Mouse (Mus musculus): ENCODE data around the gene Nr4a3.

GRCm38 (mm10) chr4:48002969-48003368 is 42.0 kb upstream of the Nr4a3 start:
- no peak for TF ChIP-seq CTCF (IDR thresholded peaks at IDR 0.05; ENCODE audit: low read depth, low read length)
- no peak for TF ChIP-seq POLR2A (IDR thresholded peaks at IDR 0.05; ENCODE audit: insufficient read depth, low read length)
